Mouse (Mus musculus) spleen, adult 12 weeks (tissue): ENCODE measurements around the gene Slc29a3.

Source experiments
- DNase-seq: peaks from one replicate; pipeline ENCODE4 v3.0.0; 2022; ENCODE audit warnings: low spot score

Gene Slc29a3

DNA sequence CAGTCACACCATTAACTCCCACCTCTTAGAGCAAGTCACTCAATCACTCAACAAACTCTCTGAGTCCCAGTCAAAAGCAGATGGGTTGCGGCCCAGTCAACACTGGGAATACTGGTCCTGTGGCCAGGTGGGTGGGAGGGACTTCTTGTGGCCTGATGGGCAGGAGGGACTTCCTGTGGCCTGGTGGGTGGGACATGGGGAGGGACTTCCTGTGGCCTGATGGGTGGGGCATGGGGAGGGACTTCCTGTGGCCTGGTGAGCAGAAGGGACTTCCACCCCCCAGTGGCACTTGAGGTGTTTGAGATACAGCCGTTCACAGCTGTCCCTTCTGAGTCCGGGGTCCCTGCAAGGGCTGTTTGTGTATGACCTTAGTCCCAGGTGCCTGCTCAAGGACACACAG lies 84.0 kb downstream of the Slc29a3 start:
- no peak for DNase-seq
